Mouse (Mus musculus): Measurements from ENCODE around the gene Gsk3a.

Gsk3a gene

GRCm38 (mm10) chr7:25187662-25188650, 49.7 kb downstream of the Gsk3a start:
- DNase-seq (ENCODE audit: low spot score in 2 of 2), result peak; percentile 84 to 95

- no peak for DNase-seq (ENCODE audit: low spot score in 2 of 2)
Measured at GRCm38 (mm10) chr7:25184091-25184490, 53.6 kb downstream of the Gsk3a start.

- no peak for DNase-seq (ENCODE audit: low spot score in 2 of 2)
Measured at GRCm38 (mm10) chr7:25181814-25182213, 55.8 kb downstream of the Gsk3a start.

- DNase-seq (ENCODE audit: low spot score in 2 of 2), result peak; percentile 65 to 85
Measured at GRCm38 (mm10) chr7:25181331-25181790, 56.3 kb downstream of the Gsk3a start.

GRCm38 (mm10) chr7:25180512-25180911, 57.1 kb downstream of the Gsk3a start:
- DNase-seq (ENCODE audit: low spot score in 2 of 2), result no peak

- DNase-seq (ENCODE audit: low spot score in 2 of 2), result peak; percentile 47 to 78
Measured at GRCm38 (mm10) chr7:25179606-25180161, 58.0 kb downstream of the Gsk3a start, which contains the start of gene Pou2f2. Pou2f2 (minus strand) TSS chr7:25179726.

GRCm38 (mm10) chr7:25178787-25179605, 58.7 kb downstream of the Gsk3a start:
- no peak for DNase-seq (ENCODE audit: low spot score in 2 of 2)

- no peak for DNase-seq (ENCODE audit: low spot score in 2 of 2)
Measured at GRCm38 (mm10) chr7:25178317-25178716, 59.3 kb downstream of the Gsk3a start.
